Mouse (Mus musculus) thymus, postnatal 14 days (tissue): Measurements from ENCODE around the gene Rfx4.

Source experiments
- DNase-seq: peaks from one replicate; pipeline ENCODE4 v3.0.0; 2021

Rfx4 gene

GRCm38 (mm10) chr10:84755786-84756203 lies at the start of gene Rfx4:
Gene Rfx4 (plus strand): TSS chr10:84756062.
- no peak for DNase-seq

- no peak for DNase-seq
Observed at GRCm38 (mm10) chr10:84706543-84706942, 49.3 kb upstream of the Rfx4 start.

- DNase-seq, result no peak
Observed at GRCm38 (mm10) chr10:84707226-84707625, 48.6 kb upstream of the Rfx4 start.

- DNase-seq, result no peak
Observed at GRCm38 (mm10) chr10:84707752-84708530, 47.9 kb upstream of the Rfx4 start.

- DNase-seq, result no peak
Observed at GRCm38 (mm10) chr10:84710192-84710591, 45.7 kb upstream of the Rfx4 start.

GRCm38 (mm10) chr10:84710827-84711226 lies 45.0 kb upstream of the Rfx4 start:
- DNase-seq, result no peak

GRCm38 (mm10) chr10:84711479-84711878 lies 44.4 kb upstream of the Rfx4 start:
- no peak for DNase-seq

GRCm38 (mm10) chr10:84711940-84712339 lies 43.9 kb upstream of the Rfx4 start:
- DNase-seq, result no peak

GRCm38 (mm10) chr10:84712532-84712931 lies 43.3 kb upstream of the Rfx4 start:
- no peak for DNase-seq

- DNase-seq, result no peak
Observed at GRCm38 (mm10) chr10:84713043-84713442, 42.8 kb upstream of the Rfx4 start.

- DNase-seq, result no peak
Observed at GRCm38 (mm10) chr10:84715639-84716038, 40.2 kb upstream of the Rfx4 start.

GRCm38 (mm10) chr10:84716581-84716980 lies 39.3 kb upstream of the Rfx4 start:
- no peak for DNase-seq

- DNase-seq, result no peak
Observed at GRCm38 (mm10) chr10:84722711-84723110, 33.2 kb upstream of the Rfx4 start.

GRCm38 (mm10) chr10:84727005-84727404 lies 28.9 kb upstream of the Rfx4 start:
- DNase-seq, result no peak

- DNase-seq, result no peak
Observed at GRCm38 (mm10) chr10:84727760-84728159, 28.1 kb upstream of the Rfx4 start.

GRCm38 (mm10) chr10:84730078-84730477 lies 25.8 kb upstream of the Rfx4 start:
- DNase-seq, result no peak

GRCm38 (mm10) chr10:84730956-84731355 lies 24.9 kb upstream of the Rfx4 start:
- no peak for DNase-seq

- DNase-seq, result no peak
Observed at GRCm38 (mm10) chr10:84733511-84733910, 22.4 kb upstream of the Rfx4 start.

GRCm38 (mm10) chr10:84754851-84755785 lies 744 bp upstream of the Rfx4 start:
- DNase-seq, result no peak

- no peak for DNase-seq
Observed at GRCm38 (mm10) chr10:84756435-84757095, 703 bp downstream of the Rfx4 start.

GRCm38 (mm10) chr10:84757426-84758199 lies 1.8 kb downstream of the Rfx4 start:
- no peak for DNase-seq

GRCm38 (mm10) chr10:84758200-84758468 lies 2.3 kb downstream of the Rfx4 start:
- no peak for DNase-seq
